Mouse (Mus musculus) heart, embryonic 11.5 days (tissue): Measurements from ENCODE around the gene Gdf11. TPM values are rescaled to one million over a fixed set of nuclear protein-coding genes. Genes with fewer than 3 reads are reported as not detected.

Experiments used
- ATAC-seq: fragments of 200-750 bp; cut with Nextera tagmentation; replicated peaks from 2 replicates; pipeline ENCODE4 v1.8.0; 2017; ENCODE audit warnings: moderate library complexity; ENCODE audit not compliant: insufficient number of reproducible peaks, low FRiP score, low TSS enrichment
- H3K27ac ChIP-seq: fragments of 300-500 bp; sonication (generic); 2 replicates; pipeline ENCODE4 v1.5.1; 2014; ENCODE audit warnings: mild to moderate bottlenecking, low read depth, low read length
- H3K27me3 ChIP-seq: fragments of 300-500 bp; sonication (generic); 2 replicates; pipeline ENCODE4 v1.6.1; 2014; ENCODE audit warnings: mild to moderate bottlenecking, low read length, mixed read lengths; ENCODE audit not compliant: control insufficient read depth, insufficient read depth
- H3K36me3 ChIP-seq: fragments of 300-500 bp; sonication (generic); 2 replicates; pipeline ENCODE4 v1.6.1; 2014; ENCODE audit warnings: mild to moderate bottlenecking, low read length, moderate library complexity, mixed read lengths; ENCODE audit not compliant: control insufficient read depth, insufficient read depth
- H3K4me1 ChIP-seq: fragments of 300-500 bp; sonication (generic); 2 replicates; pipeline ENCODE4 v1.6.1; 2014; ENCODE audit warnings: low read length; ENCODE audit not compliant: control insufficient read depth, insufficient read depth
- H3K4me2 ChIP-seq: fragments of 300-500 bp; sonication (generic); 2 replicates; pipeline ENCODE4 v1.6.1; 2014; ENCODE audit warnings: mild to moderate bottlenecking, moderate library complexity
- H3K4me3 ChIP-seq: fragments of 300-500 bp; sonication (generic); 2 replicates; pipeline ENCODE4 v1.5.1; 2014; ENCODE audit warnings: low read depth, low read length
- H3K9ac ChIP-seq: fragments of 300-500 bp; sonication (generic); 2 replicates; pipeline ENCODE4 v1.6.1; 2014; ENCODE audit warnings: mild to moderate bottlenecking, low read depth, low read length, moderate library complexity
- H3K9me3 ChIP-seq: fragments of 300-500 bp; sonication (generic); replicated peaks from 2 replicates; pipeline ENCODE4 v1.6.1; 2016; ENCODE audit warnings: low read length; ENCODE audit not compliant: control insufficient read depth
- WGBS: fragments of 180-500 bp; shearing (Covaris S2); extraction: QIAGEN DNeasy Blood & Tissue Kit; methylation state at CpG from one replicate; pipeline ENCODE4 v1.1.7; 2014; ENCODE audit not compliant: insufficient replicate concordance; 5-methylcytosine and 5-hydroxymethylcytosine counted together
- polyA plus RNA-seq: library from polyadenylated mRNA; unstranded; fragments of >200 nt; fragmentation: Nextera tagmentation; extraction: Ambion mirVana; gene quantifications from 2 replicates; pipeline ENCODE4 v1.2.1, GENCODE M21; 2014

Gdf11 gene
- polyA plus RNA-seq, 1 experiment from 2014 or later = 4.1 TPM

DNA sequence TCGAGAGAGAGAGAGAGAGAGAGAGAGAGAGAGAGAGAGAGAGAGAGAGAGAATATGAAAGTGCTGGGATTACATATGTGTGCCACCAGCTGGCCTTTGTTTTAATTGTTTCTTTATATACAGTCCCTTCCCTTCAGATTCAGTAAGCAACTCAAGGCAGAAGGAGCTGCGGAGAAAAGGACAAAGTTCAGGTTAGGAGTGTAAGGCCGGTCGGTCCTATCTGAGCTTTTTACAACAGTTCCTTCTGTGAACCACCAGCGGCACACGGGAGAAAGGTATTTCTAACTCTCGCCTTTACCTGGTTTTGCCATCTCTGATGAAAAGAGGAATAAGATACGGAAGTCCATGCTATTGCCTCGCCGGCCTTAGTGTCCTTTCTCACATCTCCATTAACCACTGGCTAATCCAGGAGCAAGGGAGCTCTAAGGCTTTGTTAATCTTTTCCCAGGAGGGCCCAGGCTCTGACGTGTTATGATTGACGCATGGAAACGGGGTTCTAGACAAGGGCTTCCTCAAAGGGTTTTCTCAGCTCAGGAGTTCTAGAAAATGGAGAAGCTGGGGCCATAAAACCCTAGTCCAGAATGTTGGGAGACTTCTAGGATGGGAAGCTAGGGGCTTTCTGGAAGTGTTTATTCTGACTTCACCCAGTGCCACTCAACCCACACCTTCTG, 17.4 kb upstream of the Gdf11 start:
- H3K9ac ChIP-seq = peak overlapping the region; percentile 97
- no peaks in the 10 kb centered on the region for H3K9me3 ChIP-seq
- no peaks in the 10 kb centered on the region for H3K27me3 ChIP-seq
- 57% methylated on average over 13 of the region's 13 CpGs for WGBS
- peak overlapping the region; percentile 90 for H3K4me3 ChIP-seq
- ATAC-seq = no peak
- H3K4me1 ChIP-seq = peaks cover 9% of the 10 kb centered on the region
- peak overlapping the region; percentile 76 for H3K27ac ChIP-seq
- H3K36me3 ChIP-seq = peaks cover 4% of the 10 kb centered on the region
- peak overlapping the region; percentile 67 for H3K4me2 ChIP-seq

DNA sequence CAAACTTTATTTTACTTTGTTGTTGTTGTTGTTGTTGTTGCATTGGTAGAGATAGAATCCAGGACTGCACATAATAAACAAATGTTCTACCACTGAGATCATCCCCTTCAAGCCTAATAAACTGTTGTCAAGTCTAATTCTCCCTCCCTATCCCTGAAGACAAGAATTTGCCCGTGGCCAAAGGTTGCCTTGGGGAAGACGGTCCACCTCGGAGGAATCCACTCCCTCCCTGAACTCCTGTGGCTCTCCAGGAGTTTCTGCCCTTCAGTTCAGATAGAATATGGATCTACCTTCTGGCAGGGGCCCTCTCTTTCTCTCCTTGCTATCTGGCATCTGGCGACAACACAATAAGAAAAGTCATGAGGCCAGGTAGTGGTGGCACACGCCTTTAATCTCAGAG, 13.3 kb upstream of the Gdf11 start:
- Histone ChIP-seq H3K9me3 (no peaks in the 10 kb centered on the region), H3K27me3 (no peaks in the 10 kb centered on the region), H3K4me3 (no peak overlapping the region), H3K4me1 (peaks cover 6% of the 10 kb centered on the region; the same call in 1 of the 2 replicates), H3K4me2 (no peak overlapping the region), H3K27ac (no peak overlapping the region), H3K36me3 (no peaks in the 10 kb centered on the region), H3K9ac (no peak overlapping the region)
- no peak for ATAC-seq
- WGBS = 72% methylated on average over 5 of the region's 5 CpGs

DNA sequence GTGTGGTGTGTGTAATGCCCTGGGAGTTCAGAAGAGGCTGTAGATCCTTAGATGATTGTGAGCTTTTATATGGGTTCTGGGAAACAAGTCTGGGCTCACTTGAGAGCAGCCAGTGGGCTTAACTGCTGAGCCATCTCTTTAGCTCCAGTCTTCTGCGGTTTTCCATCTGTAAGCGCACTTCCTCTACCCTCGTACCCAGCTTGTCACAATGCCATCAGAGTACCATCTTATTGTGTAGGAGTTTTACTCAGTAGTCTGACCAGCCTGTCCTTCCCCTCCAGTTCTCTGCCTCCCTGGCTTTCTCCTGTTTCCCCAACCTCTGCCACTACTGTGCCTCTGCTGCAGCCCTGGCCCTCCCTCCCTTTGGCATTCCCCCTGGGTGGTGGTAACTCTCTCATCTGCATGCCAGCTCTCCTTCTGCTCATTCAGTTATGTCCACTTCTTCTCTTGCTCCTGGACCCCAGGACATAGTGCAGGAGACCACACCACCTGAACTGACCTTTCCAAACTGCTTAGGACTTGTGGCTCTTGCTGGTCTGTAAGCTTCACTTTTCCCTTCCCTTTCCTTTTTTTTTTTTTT, 11.0 kb upstream of the Gdf11 start:
- 0 out of 2 replicates have a peak, but pooled peaks cover 3% of the 10 kb centered on the region for H3K27me3 ChIP-seq
- no peaks in the 10 kb centered on the region for H3K4me1 ChIP-seq
- no peak overlapping the region for H3K27ac ChIP-seq
- no peaks in the 10 kb centered on the region for H3K36me3 ChIP-seq
- no peak for ATAC-seq
- H3K4me2 ChIP-seq = no peak overlapping the region
- H3K9ac ChIP-seq = no peak overlapping the region
- H3K4me3 ChIP-seq = no peak overlapping the region
- WGBS = 83% methylated on average over 3 of the region's 3 CpGs
- H3K9me3 ChIP-seq = no peaks in the 10 kb centered on the region

DNA sequence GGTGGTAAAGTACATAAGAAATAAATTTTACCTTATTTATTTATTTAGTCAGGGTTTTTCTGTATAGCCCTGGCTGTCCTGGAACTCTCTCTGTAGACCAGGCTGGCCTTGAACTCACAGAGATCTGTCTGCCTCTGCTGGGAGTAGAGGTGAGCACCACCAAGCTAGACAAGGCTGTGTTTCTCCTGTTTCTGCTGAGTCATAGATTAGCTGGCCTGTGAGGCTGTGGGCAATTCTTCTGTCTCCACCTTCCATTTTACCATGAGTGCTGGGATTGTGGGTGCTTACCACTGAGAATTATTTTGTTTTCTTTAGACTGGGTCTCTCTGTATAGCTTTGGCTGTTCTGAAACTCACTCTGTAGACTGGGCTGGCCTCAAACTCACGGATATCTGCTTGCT, 9.9 kb upstream of the Gdf11 start:
- Histone ChIP-seq H3K9ac (no peak overlapping the region), H3K4me1 (no peaks in the 10 kb centered on the region), H3K4me2 (no peak overlapping the region), H3K27ac (no peak overlapping the region), H3K9me3 (no peaks in the 10 kb centered on the region), H3K36me3 (no peaks in the 10 kb centered on the region), H3K27me3 (peaks cover 9% of the 10 kb centered on the region), H3K4me3 (no peak overlapping the region)
- no peak for ATAC-seq
- 61% methylated on average over 1 of the region's 1 CpGs for WGBS

DNA sequence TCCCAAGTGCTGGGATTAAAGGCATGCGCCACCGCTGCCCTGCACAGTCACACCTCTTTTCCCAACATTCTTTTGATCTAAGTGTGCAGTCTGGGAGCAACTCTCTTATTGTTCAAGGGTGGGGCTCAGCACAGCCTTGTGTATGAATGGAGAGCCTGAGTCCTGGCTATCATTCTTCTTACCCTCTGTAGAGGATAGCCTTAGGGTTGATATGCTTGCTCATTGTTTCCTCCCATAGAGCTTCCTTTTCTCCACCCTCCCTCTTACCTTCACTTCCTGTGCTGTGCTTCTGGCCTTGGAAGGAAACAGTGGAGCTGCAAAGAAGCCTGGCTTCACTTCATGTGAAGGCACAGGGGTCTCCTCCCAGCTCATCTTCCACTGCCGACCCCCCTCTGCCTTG, 9.2 kb upstream of the Gdf11 start, which contains the start of gene Cd63:
Cd63 (plus strand) TSS at position 292 of the 400 bp plus-strand sequence.
- H3K9me3 ChIP-seq = no peaks in the 10 kb centered on the region
- H3K4me1 ChIP-seq = no peaks in the 10 kb centered on the region
- H3K27me3 ChIP-seq = peaks cover 15% of the 10 kb centered on the region
- no peak for ATAC-seq
- no peaks in the 10 kb centered on the region for H3K36me3 ChIP-seq
- H3K27ac ChIP-seq = no peak within 1 kb of the TSS
- H3K9ac ChIP-seq = no peak within 1 kb of the TSS
- no peak within 1 kb of the TSS for H3K4me3 ChIP-seq
- no peak within 1 kb of the TSS for H3K4me2 ChIP-seq
- WGBS = 74% methylated on average over 3 of the region's 3 CpGs

DNA sequence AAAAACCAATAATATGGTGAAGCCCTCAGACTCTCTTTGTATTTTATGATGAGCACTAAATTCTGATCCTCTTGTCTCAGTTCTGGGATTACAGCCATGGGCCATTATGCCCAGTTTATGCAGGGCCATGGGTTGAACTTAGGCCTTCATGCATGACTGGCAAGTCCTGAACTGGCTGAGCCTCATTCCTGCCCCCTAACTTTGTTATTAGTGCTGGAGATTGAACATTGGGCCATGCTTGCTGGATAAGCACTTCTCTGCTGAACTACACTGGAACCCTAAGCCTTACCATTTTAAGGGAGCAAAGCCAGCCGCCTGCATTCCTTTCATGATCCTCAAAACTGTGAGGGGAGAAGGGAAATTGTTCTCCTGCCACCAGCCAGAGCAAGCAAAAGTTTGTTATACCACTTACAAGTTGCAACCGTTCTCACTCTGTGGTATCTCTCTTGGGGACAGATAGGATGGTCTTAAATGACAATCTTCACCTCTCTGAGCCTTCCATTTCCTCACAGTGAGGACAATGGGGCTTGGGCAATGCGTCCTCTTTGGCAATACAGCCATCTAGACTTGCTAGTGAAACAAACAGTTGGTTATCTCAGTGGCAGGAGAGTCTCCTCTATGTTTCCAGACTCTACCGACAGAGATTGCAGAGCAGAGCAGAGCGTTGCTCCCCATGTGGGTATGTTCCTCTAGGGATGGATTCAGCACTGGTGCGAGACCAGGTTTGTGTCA, 8.4 kb upstream of the Gdf11 start:
- no peak overlapping the region for H3K27ac ChIP-seq
- 61% methylated on average over 6 of the region's 6 CpGs for WGBS
- no peak overlapping the region for H3K9ac ChIP-seq
- no peak for ATAC-seq
- H3K4me2 ChIP-seq = no peak overlapping the region
- peaks cover 15% of the 10 kb centered on the region for H3K27me3 ChIP-seq
- no peaks in the 10 kb centered on the region for H3K9me3 ChIP-seq
- H3K4me1 ChIP-seq = no peaks in the 10 kb centered on the region
- no peak overlapping the region for H3K4me3 ChIP-seq
- no peaks in the 10 kb centered on the region for H3K36me3 ChIP-seq

DNA sequence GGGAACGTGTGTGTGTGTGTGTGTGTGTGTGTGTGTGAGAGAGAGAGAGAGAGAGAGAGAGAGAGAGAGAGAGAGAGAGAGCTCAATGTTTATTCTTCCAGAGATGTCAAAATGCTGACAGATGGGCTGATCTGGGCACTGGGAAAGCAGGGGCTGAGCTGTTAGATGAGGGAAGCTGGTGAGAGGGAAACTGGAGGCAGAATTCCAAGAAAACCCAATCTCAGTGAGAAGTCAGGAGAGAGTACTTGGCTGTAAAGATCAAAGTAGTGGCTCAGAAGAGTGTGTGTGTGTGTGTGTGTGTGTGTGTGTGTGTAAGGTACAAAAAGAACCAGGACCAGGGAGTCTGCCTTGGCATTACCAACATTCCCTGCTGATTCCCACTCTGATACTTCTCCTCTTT, 6.0 kb upstream of the Gdf11 start:
- Histone ChIP-seq H3K9me3 (no peaks in the 10 kb centered on the region), H3K4me2 (no peak overlapping the region), H3K9ac (no peak overlapping the region), H3K4me3 (no peak overlapping the region), H3K4me1 (no peaks in the 10 kb centered on the region), H3K27me3 (peaks cover 24% of the 10 kb centered on the region), H3K36me3 (no peaks in the 10 kb centered on the region), H3K27ac (no peak overlapping the region)
- no peak for ATAC-seq
- 12% methylated on average over 1 of the region's 1 CpGs for WGBS

DNA sequence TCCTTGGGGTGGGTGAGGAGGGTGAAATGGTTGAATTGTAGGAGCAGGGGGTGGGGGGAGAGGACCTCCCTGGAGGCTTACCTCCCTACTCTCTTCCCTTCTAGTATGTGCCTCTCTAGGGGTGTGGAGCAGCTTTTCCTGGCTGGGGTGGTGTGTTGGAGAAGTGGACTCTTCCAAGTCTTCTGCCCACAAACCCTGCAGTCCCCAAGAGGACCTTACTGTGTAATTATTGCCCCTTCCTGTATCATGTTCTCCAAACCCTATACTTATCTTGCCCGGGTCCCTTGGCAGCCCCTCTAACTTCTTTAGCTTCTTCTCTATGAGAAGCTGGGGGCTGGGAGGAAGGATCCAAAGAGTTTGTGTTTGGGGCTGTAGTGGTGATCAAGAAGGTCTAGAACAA, 5.3 kb upstream of the Gdf11 start:
- 33% methylated on average over 1 of the region's 1 CpGs for WGBS
- H3K27me3 ChIP-seq = peaks cover 24% of the 10 kb centered on the region
- ATAC-seq = no peak
- no peaks in the 10 kb centered on the region for H3K36me3 ChIP-seq
- no peak overlapping the region for H3K4me2 ChIP-seq
- no peak overlapping the region for H3K9ac ChIP-seq
- H3K4me1 ChIP-seq = 0 out of 2 replicates have a peak, but pooled peaks cover 2% of the 10 kb centered on the region
- H3K4me3 ChIP-seq = no peak overlapping the region
- H3K9me3 ChIP-seq = no peaks in the 10 kb centered on the region
- H3K27ac ChIP-seq = no peak overlapping the region
